18 mouse cellular contexts compared by ENCODE assay signal in the genomic region with DNA sequence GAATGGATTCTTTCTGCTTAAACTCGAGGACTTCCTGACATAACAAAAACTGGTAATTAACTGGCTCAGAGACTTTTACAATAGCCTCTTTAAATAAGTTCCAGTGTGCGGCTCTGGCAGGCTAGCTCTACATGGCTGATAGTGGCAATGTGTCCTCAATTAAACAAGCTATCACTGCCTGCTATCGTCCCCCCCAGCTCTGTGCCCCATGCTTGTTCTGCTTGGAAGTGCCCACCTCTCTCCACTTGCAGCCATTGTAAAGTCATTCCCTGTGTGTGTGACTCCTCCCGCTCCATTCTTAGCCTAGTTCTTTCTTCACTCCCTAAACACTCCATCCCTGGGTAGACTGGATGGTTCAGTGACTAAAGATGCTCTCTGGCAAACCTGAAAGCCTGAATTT.
DNase-seq lines count a peak whose midpoint lies in the region; ATAC-seq and TF ChIP-seq lines count a peak whose summit lies in the region.
"Had no signal": no experiment of that assay in that cellular context is flagged by ENCODE, and none has a peak within 500 bp of the region (broad histone marks: within the 10 kb centered on the region; RNA-seq: fewer than 3 reads in every experiment).

No protein-coding gene starts in this region.

- H3K4me3 ChIP-seq in kidney, embryonic 14.5 days (ENCODE audit: low read length): no peak overlapping the region
- H3K4me3 ChIP-seq in embryonic facial prominence, embryonic 11.5 days (ENCODE audit: low read depth, low read length): no peak overlapping the region
- H3K4me3 ChIP-seq: heart, embryonic 12.5 days; hindbrain, embryonic 12.5 days had no signal

- no peak for DNase-seq in kidney, postnatal 14 days
- peak; percentile 62 for DNase-seq in brain, embryonic 14.5 days (ENCODE audit: low read depth)
- peak; percentile 30 for DNase-seq in embryonic facial prominence, embryonic 11.5 days (ENCODE audit: low spot score)
- DNase-seq in retina, embryonic 14.5 days (ENCODE audit: low spot score): peak; percentile 25
- DNase-seq in lung, postnatal 14 days: no peak
- no peak for DNase-seq in heart, postnatal 14 days
- DNase-seq: cerebellum, adult 2 months; cerebellum, postnatal 25 days; gastrocnemius, postnatal 10 days; heart, adult 11 months; heart, postnatal 10 days; kidney, adult 2 months; right cerebral cortex, postnatal 4 days; thymus, postnatal 14 days had no signal

- WGBS in kidney, embryonic 14.5 days: 23% methylated on average over 4 of the region's 4 CpGs
- WGBS in embryonic facial prominence, embryonic 11.5 days: 33% methylated on average over 4 of the region's 4 CpGs

- H3K27ac ChIP-seq in kidney, embryonic 14.5 days (ENCODE audit: low read depth, low read length): no peak overlapping the region
- no peak overlapping the region for H3K27ac ChIP-seq in embryonic facial prominence, embryonic 11.5 days (replicated peaks; ENCODE audit: low read depth, low read length)
- H3K27ac ChIP-seq: hindbrain, embryonic 12.5 days; macrophage had no signal

- H3K4me1 ChIP-seq in kidney, embryonic 14.5 days (ENCODE audit: control insufficient read depth, insufficient read depth, low read length): no peaks in the 10 kb centered on the region
- H3K4me1 ChIP-seq in embryonic facial prominence, embryonic 11.5 days (ENCODE audit: control insufficient read depth, insufficient read depth, low read length): no peaks in the 10 kb centered on the region
- H3K4me1 ChIP-seq: heart, embryonic 12.5 days had no signal

- H3K9me3 ChIP-seq in kidney, embryonic 14.5 days (ENCODE audit: control insufficient read depth, low read length): no peaks in the 10 kb centered on the region
- H3K9me3 ChIP-seq in embryonic facial prominence, embryonic 11.5 days (replicated peaks; ENCODE audit: control insufficient read depth, low read length): no peaks in the 10 kb centered on the region
- H3K9me3 ChIP-seq: heart, embryonic 12.5 days; hindbrain, embryonic 12.5 days had no signal

- no peaks in the 10 kb centered on the region for H3K36me3 ChIP-seq in kidney, embryonic 14.5 days (ENCODE audit: control insufficient read depth, insufficient read depth, low read length)
- no peaks in the 10 kb centered on the region for H3K36me3 ChIP-seq in embryonic facial prominence, embryonic 11.5 days (replicated peaks; ENCODE audit: control insufficient read depth, insufficient read depth, low read depth, low read length)
- H3K36me3 ChIP-seq: heart, embryonic 12.5 days; hindbrain, embryonic 12.5 days had no signal

- H3K4me2 ChIP-seq in kidney, embryonic 14.5 days (replicated peaks; ENCODE audit: low read depth, low read length): no peak overlapping the region
- H3K4me2 ChIP-seq in embryonic facial prominence, embryonic 11.5 days (ENCODE audit: low read depth, low read length): no peak overlapping the region
- H3K4me2 ChIP-seq: heart, embryonic 12.5 days; hindbrain, embryonic 12.5 days had no signal

- intact Hi-C loops in heart, postnatal 14 days (cut with DNase I): no loop called here

- no peaks in the 10 kb centered on the region for H3K27me3 ChIP-seq in kidney, embryonic 14.5 days (ENCODE audit: control insufficient read depth, insufficient read depth, low read length)
- no peaks in the 10 kb centered on the region for H3K27me3 ChIP-seq in embryonic facial prominence, embryonic 11.5 days (ENCODE audit: control insufficient read depth, insufficient read depth, low read length)
- H3K27me3 ChIP-seq: heart, embryonic 12.5 days; hindbrain, embryonic 12.5 days had no signal

- TF ChIP-seq POLR2A in brain, embryonic 14.5 days (IDR thresholded peaks at IDR 0.05; ENCODE audit: borderline replicate concordance, extremely low read depth, insufficient read depth, insufficient read length, poor library complexity, severe bottlenecking): no peak

- ATAC-seq in kidney, embryonic 14.5 days (ENCODE audit: low FRiP score, low TSS enrichment): peak; percentile 46
- peak; percentile 56; the same call in 1 of the 2 replicates for ATAC-seq in embryonic facial prominence, embryonic 11.5 days (replicated peaks; ENCODE audit: insufficient number of reproducible peaks, low FRiP score, low TSS enrichment, low read depth)

- H3K9ac ChIP-seq in kidney, embryonic 14.5 days (ENCODE audit: low read depth, low read length): no peak overlapping the region
- no peak overlapping the region for H3K9ac ChIP-seq in embryonic facial prominence, embryonic 11.5 days (replicated peaks; ENCODE audit: low read length)
- H3K9ac ChIP-seq: heart, embryonic 12.5 days; hindbrain, embryonic 12.5 days had no signal

- TF ChIP-seq CTCF in brain, embryonic 14.5 days (IDR thresholded peaks at IDR 0.05; ENCODE audit: borderline replicate concordance, extremely low read depth, insufficient read depth, insufficient read length): no peak

Comparison
In these comparisons a context has a peak if more than half of its experiments do, and no peak if none do; other contexts are left out.
1. DNase-seq: peak in brain, embryonic 14.5 days (single experiment), embryonic facial prominence, embryonic 11.5 days (single experiment) and retina, embryonic 14.5 days (single experiment); none in kidney, postnatal 14 days (single experiment), lung, postnatal 14 days (single experiment) and heart, postnatal 14 days (0 of 2).